Mouse (Mus musculus): Measurements from ENCODE around the gene Dph2. TPM values are rescaled to one million over a fixed set of nuclear protein-coding genes. Genes with fewer than 3 reads are reported as not detected.

The Dph2 gene
- 1 to 10 TPM; 1.4 to 2.6 TPM for total RNA-seq (2021)
- long read RNA-seq, experiment 1: 0 reads
- long read RNA-seq, experiment 2, partial matches to known transcripts: 0 of 1 reads
- long read RNA-seq, experiment 2, other reads (novel, unspliced or antisense): 0 of 1 reads

DNA sequence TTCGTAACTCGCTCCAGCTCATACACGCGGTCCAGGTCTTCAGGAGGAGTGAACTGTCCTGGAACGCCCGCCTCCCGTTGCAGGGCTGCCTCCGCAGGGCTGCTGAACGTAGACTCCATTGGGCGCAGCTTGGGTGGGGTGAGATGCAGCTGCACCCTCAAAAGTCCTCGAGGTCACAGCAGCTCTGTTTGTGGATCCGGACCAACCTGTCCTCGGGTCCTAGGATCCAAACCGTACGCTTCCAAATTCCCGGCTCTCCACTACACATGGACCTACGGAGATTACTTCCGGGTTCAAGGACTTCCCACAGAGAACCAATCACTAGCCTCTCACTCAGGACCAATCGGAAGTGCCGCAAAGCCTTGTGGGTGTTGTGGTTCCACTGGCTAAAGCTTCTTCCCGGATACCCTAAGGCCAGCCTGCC is at the start of gene Dph2:
Dph2 (minus strand) TSS at position 295 of the 424 bp plus-strand sequence.
- peak; percentile 61 to 67 for DNase-seq
- intact Hi-C loops (cut with DNase I): no loop called here

DNA sequence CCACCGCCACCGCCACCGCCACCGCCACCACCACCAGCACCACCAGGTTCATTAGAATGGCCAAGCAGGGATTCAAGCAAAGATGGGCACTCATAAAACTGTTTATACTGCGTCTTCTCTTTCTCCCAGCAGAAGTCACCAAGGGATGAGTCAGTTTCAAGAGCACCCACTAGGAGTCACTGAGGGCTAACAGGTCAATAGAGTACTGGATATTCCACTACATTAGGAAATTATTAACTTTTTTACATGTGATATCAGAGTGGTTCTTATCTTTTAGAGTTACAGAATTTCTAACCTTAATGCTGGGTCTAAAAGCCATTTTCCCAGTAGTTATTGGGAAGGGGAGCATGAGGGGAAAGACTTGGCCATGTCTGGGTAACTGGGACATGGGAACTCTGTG is 45.1 kb upstream of the Dph2 start:
- intact Hi-C loops (cut with DNase I): no loop called here
- DNase-seq: no peak

DNA sequence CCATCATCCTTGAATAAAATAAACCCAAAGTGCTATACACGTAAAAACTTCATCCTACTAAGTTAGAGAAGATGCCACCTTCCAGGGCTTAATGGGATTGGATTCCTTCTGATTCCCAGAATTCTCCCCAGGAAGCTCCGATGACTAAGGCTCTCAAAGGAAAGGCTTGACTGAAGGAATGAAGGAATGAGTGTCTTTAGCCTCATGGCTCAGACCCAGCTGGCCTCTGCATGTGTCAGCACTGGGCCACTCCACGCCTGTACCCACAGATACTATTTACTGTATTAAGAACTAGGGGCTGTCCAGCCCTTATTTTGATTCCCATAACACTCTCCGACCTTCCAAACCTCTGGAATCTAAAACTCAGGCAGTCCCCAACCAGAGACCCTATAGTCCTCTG is 42.2 kb upstream of the Dph2 start:
- DNase-seq: no peak
- intact Hi-C loops (cut with DNase I): loop anchor here (5.0 kb wide), 2 partner anchors 48 to 358 kb away; partner anchors contain the start of gene Ptprf

DNA sequence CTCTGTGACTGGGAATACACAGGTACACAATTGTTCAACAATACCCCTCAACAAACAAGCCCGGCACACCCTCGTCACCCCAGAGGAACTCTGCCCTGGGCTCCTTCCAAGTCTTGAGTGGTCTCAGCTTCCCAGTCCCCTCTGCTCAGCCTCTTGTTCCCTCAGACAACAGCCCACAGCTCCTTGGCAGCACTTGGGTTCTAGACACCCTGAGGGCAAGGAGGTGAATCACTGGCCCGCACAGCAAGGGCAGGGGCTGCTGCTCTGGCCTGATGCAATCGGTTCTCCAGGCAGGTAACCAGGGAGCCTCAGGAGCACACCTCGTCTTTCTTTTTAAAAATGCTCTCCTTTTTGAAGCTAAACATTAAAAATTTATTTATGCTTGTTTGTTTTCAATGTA is 41.4 kb upstream of the Dph2 start:
- DNase-seq: no peak
- intact Hi-C loops (cut with DNase I): loop anchor here (5.0 kb wide), 2 partner anchors 49 to 359 kb away; partner anchors contain the start of gene Ptprf

DNA sequence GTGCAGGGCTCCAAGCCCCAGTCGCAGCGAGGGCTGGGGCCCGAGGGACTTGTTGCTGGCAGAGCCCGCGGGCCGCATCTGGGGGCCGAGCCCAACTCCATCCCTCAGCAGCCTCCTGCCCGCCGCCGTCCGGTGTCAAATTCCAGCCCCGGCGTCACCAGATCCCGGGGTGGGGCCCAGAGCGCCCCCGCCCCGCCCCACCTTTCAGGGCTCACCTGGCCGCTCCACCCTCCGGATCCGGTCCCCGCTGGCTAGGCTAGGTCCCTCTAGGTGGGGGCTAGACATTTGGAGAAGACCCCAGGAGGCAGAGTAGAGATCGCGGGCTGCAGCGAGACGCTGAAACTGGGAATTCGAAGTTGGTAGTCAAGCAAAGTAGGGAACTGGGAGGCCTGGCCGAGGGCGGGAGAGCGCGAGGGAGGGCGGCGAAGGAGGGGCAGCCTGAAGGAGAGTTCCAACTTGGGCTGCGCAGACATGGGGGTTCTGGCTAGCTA is 37.6 kb upstream of the Dph2 start, which contains the start of gene Artn:
Artn (minus strand) TSS at position 373 of the 491 bp plus-strand sequence.
- DNase-seq: no peak
- intact Hi-C loops (cut with DNase I): loop anchor here (2.0 to 5.0 kb wide), 2 partner anchors 97 to 153 kb away; partner anchors contain the start of gene Slc6a9

DNA sequence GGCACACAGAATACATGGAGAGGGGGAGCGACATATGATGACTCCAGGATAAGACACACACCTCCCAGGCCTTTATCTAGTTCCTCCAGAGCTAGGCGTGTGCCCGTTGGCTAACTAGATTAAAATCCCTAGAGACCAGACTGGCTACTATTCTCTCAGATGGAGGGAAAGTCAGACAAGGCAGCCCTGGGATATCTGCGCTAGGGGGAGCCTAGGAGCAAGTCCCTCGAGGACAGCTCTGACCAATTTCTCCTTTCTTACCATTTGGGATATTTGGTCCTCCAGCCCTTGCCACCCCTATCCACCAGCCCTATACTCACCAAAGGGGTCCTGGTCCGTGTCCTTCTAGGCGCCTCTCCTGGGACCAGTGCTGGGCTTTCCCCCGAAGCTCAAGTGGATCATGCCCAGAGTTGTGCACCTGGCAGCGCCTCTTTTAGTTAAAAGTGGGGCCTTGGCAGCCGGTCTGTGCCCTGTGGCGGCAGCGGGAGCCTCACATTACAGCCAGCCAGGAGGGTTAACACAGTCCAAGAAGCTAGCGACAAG is 36.9 kb upstream of the Dph2 start:
- intact Hi-C loops (cut with DNase I): loop anchor here (2.0 to 5.0 kb wide), 2 partner anchors 96 to 154 kb away; partner anchors contain the start of gene Slc6a9
- DNase-seq: peak in 1 of 2 experiments; percentile 36

DNA sequence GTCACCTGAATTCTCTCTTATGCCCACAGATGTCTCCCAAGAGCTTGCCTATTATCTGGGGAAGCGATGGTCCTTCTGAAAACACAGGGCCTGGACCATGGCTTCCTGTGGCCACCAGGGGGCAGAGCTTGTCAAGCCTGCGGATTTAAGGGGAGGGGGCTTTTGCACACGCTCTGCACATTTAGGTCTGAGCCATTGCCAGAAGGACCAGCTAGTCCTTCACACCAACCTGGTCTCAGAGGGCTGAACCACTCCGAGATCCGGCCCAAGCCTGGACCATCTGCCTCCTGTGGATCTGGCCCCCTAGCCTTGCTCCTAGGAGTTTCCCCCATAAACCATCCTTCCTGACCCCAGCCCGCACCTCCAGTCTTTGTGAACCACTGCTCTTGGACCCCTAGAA is 36.4 kb upstream of the Dph2 start:
- no peak for DNase-seq
- intact Hi-C loops (cut with DNase I): loop anchor here (2.0 to 5.0 kb wide), 2 partner anchors 96 to 155 kb away; partner anchors contain the start of gene Slc6a9

DNA sequence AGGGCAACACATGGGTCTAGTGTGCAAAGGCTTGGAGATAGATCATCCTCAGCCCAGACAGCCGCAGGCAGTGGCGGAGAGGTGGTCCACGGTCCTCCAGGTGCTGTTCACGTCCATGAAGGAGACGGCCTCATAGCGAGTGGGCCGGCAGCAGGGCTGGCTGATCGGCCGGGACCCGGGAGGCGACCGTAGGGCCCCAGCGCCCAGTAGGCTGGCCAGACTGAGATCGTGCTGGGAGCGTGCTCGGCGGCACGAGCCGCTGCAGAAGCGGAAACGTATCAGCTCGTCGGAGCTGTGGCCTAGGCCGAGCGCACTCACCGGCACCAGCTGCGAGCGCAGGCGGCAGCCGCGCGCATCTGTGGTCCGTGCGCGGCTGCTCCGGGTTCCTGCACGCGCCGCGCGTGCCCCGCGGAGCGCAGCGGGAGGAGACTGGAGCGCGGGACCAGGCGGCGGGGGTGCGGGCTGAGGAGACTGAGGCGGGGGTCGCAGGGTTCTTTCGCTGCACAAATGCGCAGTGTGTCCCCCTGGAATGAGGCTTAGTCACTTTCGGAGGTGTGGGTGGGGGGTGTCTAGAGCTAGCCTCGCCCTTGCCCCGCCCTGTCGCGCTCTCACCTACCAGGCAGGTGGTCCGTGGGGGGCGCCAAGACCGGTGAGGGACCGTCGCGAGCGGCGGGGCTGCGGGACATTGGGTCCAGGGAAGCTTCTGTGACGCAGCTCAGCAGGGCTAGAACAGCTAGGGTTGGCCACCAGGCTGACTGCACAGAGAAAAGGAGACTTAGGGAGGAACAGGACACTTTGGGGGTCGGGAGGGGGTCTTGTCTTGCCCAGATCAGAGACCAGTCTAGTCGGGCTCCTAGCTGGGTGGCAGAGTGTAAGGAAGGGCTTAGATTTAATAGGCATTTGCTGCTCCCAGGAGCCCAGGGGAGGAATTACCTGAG is 35.0 kb upstream of the Dph2 start:
- no peak for DNase-seq
- intact Hi-C loops (cut with DNase I): loop anchor here (5.0 kb wide), 1 partner anchor 95 kb away; the partner anchor contains the start of gene Slc6a9

DNA sequence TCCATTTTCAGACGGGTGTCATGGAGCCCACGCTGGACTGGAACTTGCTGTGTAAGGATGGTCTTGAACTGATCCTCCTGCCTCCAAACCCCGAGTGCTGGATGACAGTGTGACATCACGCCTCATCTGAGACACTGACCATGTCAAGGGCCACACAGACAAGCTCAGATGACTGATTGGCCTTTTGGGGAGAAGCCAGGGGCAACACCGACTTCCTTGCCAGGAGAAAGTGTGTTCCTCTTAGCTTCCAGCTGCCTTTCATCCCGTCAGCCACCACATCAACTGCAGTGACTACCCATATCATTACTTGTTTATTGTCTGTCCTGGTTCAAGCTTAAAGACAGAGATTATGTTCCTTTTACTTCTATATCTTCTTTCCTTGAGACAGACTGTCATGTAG is 33.1 kb upstream of the Dph2 start:
- intact Hi-C loops (cut with DNase I): loop anchor here (5.0 kb wide), 1 partner anchor 93 kb away; the partner anchor contains the start of gene Slc6a9
- DNase-seq: no peak

DNA sequence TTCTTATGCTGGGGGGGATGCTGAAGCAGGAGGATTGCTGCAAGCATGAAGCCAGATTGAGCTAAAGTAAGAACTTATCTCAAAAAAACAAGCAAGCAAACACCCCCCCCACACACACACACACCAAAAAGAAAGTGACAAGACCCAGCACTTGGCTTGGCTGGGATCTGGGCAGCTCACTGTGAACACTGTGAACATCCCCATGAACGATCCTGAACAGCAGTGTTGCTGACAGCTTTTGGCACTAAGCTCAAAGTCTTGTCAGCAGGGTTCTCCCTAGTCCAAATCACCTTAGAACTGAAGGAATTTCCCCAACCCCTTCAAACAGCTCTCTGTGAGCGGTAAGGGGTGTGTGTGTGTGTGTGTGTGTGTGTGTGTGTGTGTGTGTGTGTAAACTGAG is 31.6 kb upstream of the Dph2 start:
- DNase-seq: no peak
- intact Hi-C loops (cut with DNase I): no loop called here

DNA sequence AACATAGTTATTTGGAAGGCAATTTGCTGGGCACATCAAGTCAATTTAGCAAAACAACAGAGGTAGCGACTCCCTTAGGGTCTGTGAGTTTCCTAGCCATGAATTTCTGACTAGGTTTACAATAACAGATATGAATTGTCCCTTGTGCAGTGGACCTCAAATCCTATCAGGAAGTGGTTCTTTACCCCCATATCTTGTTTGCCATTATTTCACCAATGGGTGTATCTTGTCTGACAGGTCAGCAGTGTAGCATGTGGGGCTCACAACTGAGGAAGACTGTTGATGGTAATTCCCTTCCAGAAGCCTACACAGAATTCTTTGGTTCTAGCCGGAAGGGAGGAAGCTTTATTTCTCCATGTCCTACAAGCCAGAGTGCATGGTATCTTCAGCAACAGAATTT is 29.5 kb upstream of the Dph2 start:
- intact Hi-C loops (cut with DNase I): no loop called here
- DNase-seq: no peak

DNA sequence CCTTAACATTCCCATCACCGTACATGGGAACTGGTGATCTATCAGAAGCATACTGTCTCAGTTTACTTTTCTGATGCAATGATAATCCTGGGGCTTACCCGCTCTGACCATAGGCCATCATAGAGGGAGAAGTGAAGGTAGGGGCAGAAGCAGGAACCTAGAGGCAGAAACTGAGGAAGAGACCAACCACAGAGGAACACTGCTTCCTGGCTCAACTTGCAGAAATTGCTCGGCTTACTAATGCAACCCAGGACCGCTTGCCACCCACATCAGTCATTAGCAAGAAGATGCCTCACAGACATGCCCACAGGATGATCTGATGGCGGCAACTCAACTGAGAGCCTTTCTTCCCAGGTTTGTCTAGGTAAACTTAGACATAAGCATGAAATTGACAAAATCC is 26.9 kb upstream of the Dph2 start:
- intact Hi-C loops (cut with DNase I): loop anchor here (5.0 kb wide), 1 partner anchor 81 kb away; no protein-coding TSS in a partner anchor
- DNase-seq: no peak

DNA sequence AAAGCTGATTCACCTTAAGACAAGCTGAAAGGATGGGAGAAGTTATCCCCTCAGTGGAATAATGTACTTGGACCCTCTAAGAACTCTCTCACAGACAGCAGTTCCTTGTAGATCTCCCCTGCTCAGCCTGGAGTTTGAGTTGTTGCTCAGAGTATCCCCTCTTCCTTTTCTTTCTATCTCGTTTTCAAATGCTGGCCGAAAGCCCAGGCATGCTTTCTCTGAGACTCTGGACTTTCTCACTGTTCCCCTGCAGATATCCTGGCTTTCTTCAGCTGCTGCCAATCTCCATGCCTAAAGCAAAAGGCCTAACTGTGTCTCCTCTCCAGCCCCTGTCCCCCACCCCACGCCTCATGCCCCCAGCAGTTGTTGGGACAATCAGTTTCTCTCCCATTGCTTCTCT is 26.4 kb upstream of the Dph2 start:
- intact Hi-C loops (cut with DNase I): loop anchor here (5.0 kb wide), 1 partner anchor 81 kb away; no protein-coding TSS in a partner anchor
- DNase-seq: no peak

DNA sequence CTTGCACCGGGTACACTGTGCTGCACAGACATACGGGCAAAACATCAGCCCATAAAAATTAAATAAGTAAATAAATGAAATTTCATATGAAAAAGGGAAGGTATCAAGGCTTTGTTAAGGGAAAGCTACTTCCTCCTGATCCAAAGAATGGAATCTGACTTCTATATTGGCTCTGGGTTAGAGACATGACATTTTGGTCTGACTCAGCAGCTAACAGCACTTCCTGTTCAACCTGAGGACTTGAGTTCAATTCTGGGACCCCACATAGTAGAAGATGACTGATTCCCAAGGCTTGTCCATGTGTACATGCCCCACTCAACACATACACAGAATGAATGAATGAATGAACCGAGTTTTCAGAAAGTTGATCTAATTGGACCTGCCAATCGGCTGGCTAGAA is 26.0 kb upstream of the Dph2 start:
- intact Hi-C loops (cut with DNase I): loop anchor here (5.0 kb wide), 1 partner anchor 81 kb away; no protein-coding TSS in a partner anchor
- no peak for DNase-seq

DNA sequence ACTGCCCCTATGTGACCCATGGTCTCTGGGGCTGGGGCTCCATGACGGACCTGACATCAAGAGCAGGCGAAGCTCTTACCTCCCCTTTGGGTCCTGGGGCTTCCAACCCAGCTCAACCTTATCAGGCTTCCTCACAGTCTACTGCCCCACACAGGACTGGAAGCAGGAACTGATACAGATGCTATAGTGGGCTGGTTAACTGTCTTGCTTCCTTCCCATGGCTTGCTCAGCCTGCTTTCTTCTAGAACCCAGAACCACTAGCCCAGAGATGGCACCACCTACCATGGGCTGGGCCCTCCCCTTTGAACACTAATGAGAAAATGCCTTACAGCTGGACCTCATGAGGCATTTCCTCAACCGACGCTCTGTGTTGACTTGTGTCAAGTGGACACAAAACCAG is 25.6 kb upstream of the Dph2 start:
- DNase-seq: no peak
- intact Hi-C loops (cut with DNase I): loop anchor here (5.0 kb wide), 1 partner anchor 80 kb away; no protein-coding TSS in a partner anchor

DNA sequence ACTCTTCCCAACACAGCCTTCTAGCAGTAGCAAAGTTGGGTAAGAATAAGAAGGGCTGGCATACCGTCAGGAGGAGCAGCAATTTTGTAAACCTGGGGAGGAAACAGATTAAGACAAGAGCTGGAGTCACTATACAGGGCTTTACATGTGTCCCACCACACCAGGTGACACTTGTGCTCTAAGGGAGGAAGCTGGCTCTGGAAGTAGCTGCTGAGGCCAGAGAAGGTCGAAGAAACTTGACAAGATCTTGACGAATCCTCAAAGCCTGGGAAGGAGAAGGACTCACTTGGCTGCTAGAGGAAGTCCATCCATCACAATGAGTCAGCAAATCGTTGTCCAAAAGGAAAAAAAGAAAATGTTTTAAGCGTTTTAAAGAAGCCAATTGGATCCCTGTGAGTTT is 24.6 kb upstream of the Dph2 start:
- no peak for DNase-seq
- intact Hi-C loops (cut with DNase I): loop anchor here (5.0 kb wide), 1 partner anchor 79 kb away; no protein-coding TSS in a partner anchor

DNA sequence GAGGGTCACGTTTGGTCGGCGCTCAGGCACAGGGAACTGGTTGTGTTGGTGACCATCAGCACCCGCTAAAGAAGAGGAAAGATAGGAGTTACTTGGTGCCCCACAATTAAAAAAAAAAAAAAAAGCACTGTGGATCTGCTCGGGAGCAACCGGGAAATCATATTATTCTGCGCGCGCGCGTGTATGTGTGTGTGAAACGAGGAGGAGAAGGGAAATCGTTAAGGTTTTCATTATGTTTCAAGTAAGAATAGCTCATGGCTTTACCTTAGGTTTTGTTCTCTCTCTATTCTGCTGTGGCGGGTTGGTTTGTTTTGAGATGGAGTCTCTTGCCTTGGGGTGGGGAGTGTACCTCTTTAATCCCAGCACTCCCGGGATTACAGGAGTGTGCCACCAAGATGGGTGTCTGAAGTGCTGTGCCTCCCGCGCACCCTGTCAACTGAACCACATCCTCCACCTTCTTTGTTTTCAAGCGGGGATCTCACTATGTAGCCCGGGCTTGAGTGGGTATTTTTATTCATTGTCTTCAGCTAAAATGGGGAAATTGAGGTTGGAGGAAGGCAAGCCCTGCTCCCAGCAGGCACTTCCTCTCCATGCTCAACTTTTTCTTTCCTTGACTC is 23.8 kb upstream of the Dph2 start:
- no peak for DNase-seq
- intact Hi-C loops (cut with DNase I): loop anchor here (5.0 kb wide), 1 partner anchor 78 kb away; no protein-coding TSS in a partner anchor

DNA sequence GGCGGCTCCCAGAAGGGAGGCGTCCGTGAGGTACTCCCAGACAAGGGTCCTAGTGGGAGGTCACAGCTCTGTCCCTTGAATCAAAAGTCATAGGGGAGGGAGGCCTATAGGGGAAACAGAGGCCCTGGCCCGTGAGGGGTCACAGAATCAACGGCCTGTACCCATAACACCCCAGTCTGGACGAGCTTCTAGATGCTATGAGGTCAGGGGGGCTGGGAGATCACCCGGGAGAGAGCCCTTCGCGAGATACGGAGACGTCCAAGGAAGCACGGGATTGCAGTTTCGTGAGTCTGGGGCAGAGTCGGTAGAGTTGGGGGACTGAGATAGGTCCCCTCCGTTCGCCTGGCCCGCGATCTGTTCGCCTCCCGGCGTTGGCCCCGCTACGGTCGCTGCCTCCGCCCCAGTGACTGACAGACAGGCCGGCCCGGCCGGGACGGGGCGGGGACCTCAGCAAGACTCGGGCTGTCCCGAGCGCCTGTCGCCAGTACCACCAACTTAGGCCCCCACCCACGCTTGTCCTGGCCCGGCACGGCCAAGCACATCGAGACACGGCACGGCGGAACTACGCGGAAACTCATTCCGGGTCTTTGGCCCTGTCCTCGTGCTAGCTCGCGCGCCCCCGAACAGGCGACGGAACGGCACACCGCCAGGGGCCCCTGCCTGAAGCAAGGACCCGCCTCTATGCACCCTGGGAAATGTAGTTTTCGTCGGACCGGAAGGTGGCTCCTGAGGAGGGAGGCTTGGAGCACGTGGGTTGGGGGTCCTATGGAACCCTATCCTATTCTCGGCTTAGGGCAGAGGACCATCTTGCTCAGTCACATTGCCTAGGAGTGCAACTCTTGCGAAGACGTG is 23.0 kb upstream of the Dph2 start, which contains the start of gene Ipo13:
Ipo13 (minus strand) TSS at position 409 of the 852 bp plus-strand sequence.
- DNase-seq: peak; percentile 86 to 97
- intact Hi-C loops (cut with DNase I): loop anchor here (5.0 kb wide), 1 partner anchor 78 kb away; no protein-coding TSS in a partner anchor

DNA sequence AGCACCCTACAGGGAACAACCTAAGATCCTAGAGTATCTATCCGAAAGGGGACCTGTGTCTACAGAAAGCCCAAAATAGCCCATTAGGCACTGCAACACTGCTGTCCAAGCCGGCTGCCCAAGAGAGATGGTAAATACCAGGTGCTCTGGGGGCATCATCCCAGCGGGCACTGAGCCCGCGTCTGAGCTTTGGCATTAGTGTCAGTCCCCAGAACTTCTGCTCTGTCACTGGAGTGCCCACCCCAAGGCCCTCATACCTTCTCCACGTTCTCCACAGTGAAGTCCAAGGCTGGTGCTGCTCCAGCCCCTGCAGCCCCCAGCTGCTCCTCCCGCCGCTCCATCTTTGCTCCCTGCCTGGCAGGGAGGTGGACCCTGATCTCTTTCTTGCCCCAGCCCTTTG is 22.2 kb upstream of the Dph2 start:
- intact Hi-C loops (cut with DNase I): no loop called here
- DNase-seq: peak; percentile 65 to 69

All from gastrocnemius, postnatal 36 days (tissue).